Mouse (Mus musculus) thymus, adult 18-20 months (tissue): ENCODE measurements around the gene Lrmda.

Experiments
- DNase-seq, 2 experiments: peaks; one replicate each; pipeline ENCODE4 v3.0.0; 2022; ENCODE audit warnings: mixed read lengths in 2 of 2

The Lrmda gene

GRCm38 (mm10) chr14:22998906-22999305 is 979.4 kb downstream of the Lrmda start:
- no peak for DNase-seq

DNA sequence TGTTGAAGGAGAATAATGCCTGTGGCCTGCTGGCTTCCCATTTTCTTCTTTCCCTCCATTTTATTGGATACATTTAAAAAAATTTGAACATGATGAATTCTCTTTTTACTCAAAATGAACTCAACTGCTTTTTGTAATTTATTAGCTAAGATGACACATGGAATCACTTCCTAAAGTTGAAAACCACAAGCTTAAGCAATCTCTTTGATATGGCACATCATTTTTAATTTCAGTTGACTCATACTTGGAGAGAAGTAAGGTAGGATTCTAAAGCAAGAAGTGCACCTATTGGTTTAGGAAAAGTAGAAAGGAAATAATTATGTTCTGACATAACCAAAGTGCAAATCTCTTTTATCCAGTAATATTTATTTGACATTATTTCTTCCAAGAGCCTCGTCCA is 992.5 kb downstream of the Lrmda start:
- no peak for DNase-seq

DNA sequence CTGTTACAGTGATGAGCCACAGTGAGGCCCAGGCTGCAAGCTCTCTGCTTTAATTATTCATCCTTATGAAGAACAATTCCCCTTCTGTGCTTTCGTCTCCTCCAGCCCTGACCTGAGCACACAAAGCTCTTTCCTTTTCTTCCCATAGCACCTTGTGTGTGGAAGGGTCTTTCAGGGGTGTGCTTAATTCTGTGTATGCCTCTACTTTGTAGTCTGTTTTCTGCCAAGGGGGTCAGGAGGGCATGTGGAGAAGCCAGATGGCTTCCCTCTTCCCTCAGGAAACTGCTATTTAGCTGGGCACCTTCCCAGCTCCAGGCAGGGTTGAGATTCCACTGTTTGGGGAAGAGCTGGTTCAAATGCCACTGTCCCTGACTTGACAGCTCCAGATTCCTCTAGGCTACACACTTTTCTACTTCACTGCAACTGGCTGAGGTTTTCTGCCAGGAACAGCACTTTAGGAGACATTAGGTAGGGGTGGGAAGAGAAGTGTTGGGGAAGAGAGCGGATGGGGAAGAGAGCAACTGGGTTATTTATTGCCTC is 995.3 kb downstream of the Lrmda start:
- DNase-seq = no peak

DNA sequence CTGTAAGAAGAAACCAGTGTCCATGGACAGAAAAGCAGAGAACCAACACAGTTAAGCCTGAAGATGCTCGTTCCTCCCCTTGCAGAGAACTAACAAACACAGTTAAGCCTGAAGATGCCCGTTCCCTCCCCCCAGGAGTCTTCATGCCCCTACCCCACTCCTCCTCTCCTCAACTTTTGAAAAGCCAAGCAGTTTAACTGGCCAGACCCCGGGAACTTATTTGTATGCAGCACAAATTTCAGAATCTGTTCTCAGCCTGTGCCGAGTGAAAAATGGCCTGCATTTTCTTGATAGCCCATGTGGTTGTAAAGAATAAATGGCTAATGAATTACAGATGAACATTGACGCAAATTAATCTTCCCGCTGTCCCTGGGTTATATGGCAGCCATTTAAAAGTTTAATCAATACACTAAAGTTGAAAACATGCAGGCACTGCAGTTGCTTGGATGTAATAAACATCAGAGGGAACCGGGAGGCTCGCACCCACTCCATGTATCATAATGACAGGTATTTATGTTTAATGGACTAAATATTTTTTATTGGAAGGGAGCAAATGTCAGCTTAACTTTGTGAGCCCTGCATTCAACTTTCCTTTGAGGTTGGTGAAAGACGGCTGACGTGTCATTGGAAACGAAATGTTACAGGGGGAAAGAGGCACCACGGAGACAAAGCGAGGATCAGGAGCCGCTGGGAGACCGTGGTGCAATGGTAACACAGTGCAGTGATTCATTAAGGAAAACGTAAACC is 996.0 kb downstream of the Lrmda start:
- no peak for DNase-seq

GRCm38 (mm10) chr14:23016068-23016611 is 996.6 kb downstream of the Lrmda start:
- DNase-seq = no peak

GRCm38 (mm10) chr14:23041002-23041401 is 1021.5 kb downstream of the Lrmda start:
- DNase-seq = no peak

GRCm38 (mm10) chr14:23045322-23045721 is 1025.8 kb downstream of the Lrmda start:
- DNase-seq = no peak

DNA sequence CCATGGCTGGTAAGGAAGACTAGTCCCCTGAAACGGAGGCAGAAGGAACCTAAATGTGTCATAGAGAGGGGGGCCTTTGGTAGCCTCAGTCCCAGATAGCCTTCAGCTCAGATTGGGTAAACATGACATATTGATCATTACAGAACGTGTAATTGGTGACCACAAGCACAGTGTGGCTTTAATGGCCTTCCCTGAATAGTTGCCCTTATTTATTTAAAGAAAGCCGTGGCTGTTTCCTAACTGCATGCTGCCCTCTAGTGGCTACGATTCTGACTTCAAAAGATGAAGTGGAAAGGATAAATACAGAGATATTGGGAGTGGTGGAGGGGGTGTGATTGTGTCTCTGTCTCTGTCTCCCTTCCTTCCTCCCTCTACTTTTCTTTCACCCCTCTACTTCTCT is 1026.8 kb downstream of the Lrmda start:
- DNase-seq = no peak

GRCm38 (mm10) chr14:23051441-23051840 is 1031.9 kb downstream of the Lrmda start:
- DNase-seq = no peak

GRCm38 (mm10) chr14:23052833-23053592 is 1033.5 kb downstream of the Lrmda start:
- no peak for DNase-seq

DNA sequence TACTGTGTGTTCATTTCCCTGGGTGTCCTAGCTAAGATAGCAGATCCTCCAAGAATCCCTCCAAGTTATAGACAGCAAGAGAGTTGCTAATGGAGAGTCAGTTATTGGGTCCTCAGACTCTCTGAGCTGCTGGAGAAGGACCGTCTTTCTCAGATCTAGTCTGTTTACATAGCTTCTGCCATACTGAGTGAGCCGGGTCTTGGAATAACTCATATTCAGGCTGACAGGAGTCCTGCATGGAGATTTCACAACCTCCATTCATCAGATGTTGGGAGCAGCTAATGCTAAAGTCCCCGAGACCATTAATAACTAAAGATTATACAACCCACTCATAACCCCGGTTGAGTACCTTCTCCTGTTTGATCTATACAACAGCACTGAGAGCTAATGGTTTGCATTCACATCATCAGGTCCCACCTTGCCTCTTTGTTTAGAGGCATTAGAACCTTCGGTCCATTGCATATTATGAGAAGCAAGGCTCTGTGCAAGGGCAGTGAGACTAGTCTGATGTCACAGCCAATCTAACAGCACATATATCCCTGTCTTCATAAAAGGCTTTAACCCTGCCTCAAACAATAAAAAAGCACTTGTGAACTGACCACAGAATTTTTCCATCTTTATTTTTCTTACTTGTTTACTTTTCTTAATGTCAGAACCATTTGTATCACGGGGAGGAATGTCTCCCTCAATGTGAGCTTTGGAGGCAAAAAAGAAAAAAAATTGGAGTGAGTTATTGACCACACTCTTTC is 1037.9 kb downstream of the Lrmda start:
- DNase-seq = no peak

DNA sequence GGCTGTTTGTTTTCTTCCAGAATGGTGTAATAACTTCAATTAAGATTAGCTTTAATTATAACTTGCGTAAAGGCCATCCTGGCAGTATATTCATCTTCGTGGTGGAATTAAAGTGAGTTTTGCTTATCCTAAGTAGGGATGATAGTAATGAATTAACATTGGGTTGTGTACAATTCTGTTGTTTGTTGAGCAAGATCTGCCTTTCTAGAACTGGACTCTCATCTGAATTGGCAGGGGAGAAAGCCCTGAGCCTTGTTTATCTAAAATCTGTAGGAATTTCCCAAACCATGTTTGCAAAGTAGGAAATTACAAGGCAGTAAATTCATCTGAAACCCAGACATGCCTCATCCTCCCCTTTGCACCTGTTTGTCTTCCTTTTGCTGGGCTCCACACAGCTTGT is 1038.5 kb downstream of the Lrmda start:
- no peak for DNase-seq

GRCm38 (mm10) chr14:23078719-23079118 is 1059.2 kb downstream of the Lrmda start:
- no peak for DNase-seq

GRCm38 (mm10) chr14:23084241-23084773 is 1064.8 kb downstream of the Lrmda start:
- no peak for DNase-seq

DNA sequence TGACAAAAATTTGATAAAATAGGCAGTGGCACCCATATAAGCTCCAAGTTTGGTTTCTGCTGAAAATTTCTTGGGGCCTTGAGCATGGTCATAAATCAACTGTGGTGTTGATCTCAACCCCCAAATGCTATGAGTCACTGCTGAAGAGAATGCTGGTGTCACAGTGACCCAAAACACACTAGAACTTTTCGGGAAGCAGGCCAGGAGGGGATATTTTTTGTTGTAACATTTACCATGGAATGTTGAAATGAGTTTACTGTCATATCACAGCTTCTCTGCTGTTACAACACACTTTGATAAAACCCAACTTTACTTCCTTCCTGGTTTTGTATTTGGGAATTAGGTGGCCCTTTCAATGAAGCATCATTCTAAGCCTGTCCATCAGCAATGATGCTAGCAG is 1065.3 kb downstream of the Lrmda start:
- no peak for DNase-seq

- DNase-seq = no peak
Measured at GRCm38 (mm10) chr14:23093306-23093705, 1073.8 kb downstream of the Lrmda start.

- no peak for DNase-seq
Measured at GRCm38 (mm10) chr14:23094546-23095157, 1075.1 kb downstream of the Lrmda start.

DNA sequence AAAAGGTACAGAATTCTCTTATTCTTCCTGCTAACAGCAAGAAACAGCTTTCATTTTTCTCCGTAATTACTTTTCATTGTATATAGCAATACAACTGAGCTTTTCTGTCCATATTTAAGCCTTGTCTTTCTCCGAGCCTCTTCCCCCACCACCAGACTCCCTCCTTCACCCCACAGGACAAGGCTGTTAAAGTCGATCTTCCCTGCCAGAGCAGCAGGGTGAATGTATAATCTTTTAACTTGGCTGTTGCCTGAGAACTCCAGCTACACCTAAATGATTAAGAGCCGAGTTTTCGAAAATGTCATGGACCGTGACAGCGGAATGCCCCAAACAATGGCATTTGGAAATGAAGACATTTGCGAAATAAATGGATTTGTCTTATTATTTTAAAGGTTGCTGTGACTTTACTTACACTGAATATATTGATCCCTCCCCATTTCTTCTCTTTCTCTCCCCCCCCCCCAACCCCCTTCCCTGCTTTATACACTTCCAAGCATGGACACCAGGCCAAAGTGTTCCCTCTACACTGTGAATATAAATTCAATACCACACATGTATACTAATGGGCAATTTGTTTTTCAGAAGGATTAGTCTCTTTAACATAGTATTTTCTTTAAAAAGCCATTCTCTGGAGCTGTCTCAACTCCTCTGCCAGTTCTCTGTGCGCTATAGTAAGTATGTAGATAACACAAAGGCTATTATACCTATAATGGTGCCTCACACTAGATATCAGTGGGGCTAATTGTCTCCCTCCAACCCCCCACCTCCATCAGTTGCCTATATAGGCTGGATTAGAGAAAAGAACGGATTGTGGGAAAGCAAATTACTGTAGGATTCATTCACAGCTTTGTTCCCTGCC is 1075.9 kb downstream of the Lrmda start:
- DNase-seq = no peak

DNA sequence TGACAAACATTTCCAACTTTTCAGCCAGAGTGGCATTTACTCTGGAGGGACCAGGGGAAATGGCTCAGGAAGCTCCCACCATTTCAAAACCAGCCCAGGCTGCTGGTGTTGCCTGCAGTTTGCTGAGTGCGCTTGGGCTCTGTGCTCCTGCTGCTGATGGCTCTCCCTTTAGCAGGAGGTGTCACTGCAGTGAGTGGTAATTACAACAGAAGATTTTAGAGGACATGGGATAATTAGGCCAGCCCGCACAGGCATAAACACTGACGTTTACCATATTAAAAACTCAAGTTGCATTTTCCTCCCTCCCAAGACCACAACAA is 1076.5 kb downstream of the Lrmda start:
- no peak for DNase-seq

- DNase-seq = no peak
Measured at GRCm38 (mm10) chr14:23096405-23096804, 1076.9 kb downstream of the Lrmda start.
